Mouse (Mus musculus) fat pad, adult 2 months (tissue): ENCODE data around the gene Dnal1.
"Not testable (repeated sequence)": the region's sequence is repeated elsewhere in the genome, so short reads cannot be mapped to it uniquely, and the experiment has no call there.

ENCODE experiments used
- DNase-seq: peaks from one replicate; pipeline ENCODE4 v3.0.0-alpha.2; 2011; ENCODE audit warnings: low read depth, low spot score; ENCODE audit errors: extremely low read depth

Dnal1 gene

GRCm38 (mm10) chr12:84114153-84114994 lies at the start of gene Dnal1:
Gene Dnal1, plus strand, starts transcription at chr12:84114366.
- no peak for DNase-seq

- no peak for DNase-seq
Measured at GRCm38 (mm10) chr12:84064621-84065020, 49.5 kb upstream of the Dnal1 start.

GRCm38 (mm10) chr12:84067752-84068151 lies 46.4 kb upstream of the Dnal1 start:
- DNase-seq: no peak

- DNase-seq: no peak
Measured at GRCm38 (mm10) chr12:84068296-84068695, 45.9 kb upstream of the Dnal1 start.

GRCm38 (mm10) chr12:84068986-84069385 lies 45.2 kb upstream of the Dnal1 start, which contains the start of gene Acot5:
Gene Acot5, plus strand, starts transcription at chr12:84069325.
- DNase-seq: peak; percentile 97

- DNase-seq: not testable (repeated sequence)
Measured at GRCm38 (mm10) chr12:84069582-84069981, 44.6 kb upstream of the Dnal1 start.

- no peak for DNase-seq
Measured at GRCm38 (mm10) chr12:84071696-84072095, 42.5 kb upstream of the Dnal1 start.

GRCm38 (mm10) chr12:84077371-84077990 lies 36.7 kb upstream of the Dnal1 start:
- no peak for DNase-seq

- DNase-seq: peak; percentile 97
Measured at GRCm38 (mm10) chr12:84083842-84084241, 30.3 kb upstream of the Dnal1 start.

- DNase-seq: peak; percentile 98
Measured at GRCm38 (mm10) chr12:84084581-84084980, 29.6 kb upstream of the Dnal1 start.

GRCm38 (mm10) chr12:84094666-84095065 lies 19.5 kb upstream of the Dnal1 start:
- DNase-seq: not testable (repeated sequence)

GRCm38 (mm10) chr12:84099605-84100004 lies 14.6 kb upstream of the Dnal1 start:
- no peak for DNase-seq

- DNase-seq: peak; percentile 45
Measured at GRCm38 (mm10) chr12:84100071-84100470, 14.1 kb upstream of the Dnal1 start.

GRCm38 (mm10) chr12:84100604-84101492 lies 13.3 kb upstream of the Dnal1 start, which contains the start of gene Acot6:
Gene Acot6, plus strand, starts transcription at chr12:84100654.
- DNase-seq: not testable (repeated sequence)

- DNase-seq: no peak
Measured at GRCm38 (mm10) chr12:84101493-84101845, 12.7 kb upstream of the Dnal1 start.

- no peak for DNase-seq
Measured at GRCm38 (mm10) chr12:84107012-84107411, 7.2 kb upstream of the Dnal1 start.

- DNase-seq: no peak
Measured at GRCm38 (mm10) chr12:84107692-84108091, 6.5 kb upstream of the Dnal1 start.

GRCm38 (mm10) chr12:84109924-84110323 lies 4.2 kb upstream of the Dnal1 start:
- no peak for DNase-seq

GRCm38 (mm10) chr12:84110814-84111213 lies 3.4 kb upstream of the Dnal1 start:
- no peak for DNase-seq

GRCm38 (mm10) chr12:84113676-84114075 lies 490 bp upstream of the Dnal1 start:
- DNase-seq: no peak

- DNase-seq: no peak
Measured at GRCm38 (mm10) chr12:84119584-84119983, 5.4 kb downstream of the Dnal1 start.
